Mouse (Mus musculus): ENCODE data around the gene Hmgb1. TPM values are rescaled to one million over a fixed set of nuclear protein-coding genes. Genes with fewer than 3 reads are reported as not detected.
"Not testable (repeated sequence)": the region's sequence is repeated elsewhere in the genome, so short reads cannot be mapped to it uniquely, and the experiment has no call there.

Hmgb1 gene
- polyA plus RNA-seq, 1 experiment from 2014 or later: 1,140 TPM

GRCm38 (mm10) chr5:149138087-149138486 lies 46.2 kb downstream of the Hmgb1 start:
- not testable (repeated sequence) for H3K4me2 ChIP-seq (replicated peaks); ATAC-seq (replicated peaks); H3K9ac ChIP-seq (replicated peaks); H3K27ac ChIP-seq (replicated peaks); H3K4me1 ChIP-seq; H3K27me3 ChIP-seq; H3K9me3 ChIP-seq; H3K36me3 ChIP-seq; H3K4me3 ChIP-seq
- 89% methylated on average over 6 of the region's 6 CpGs for WGBS

GRCm38 (mm10) chr5:149137447-149137846 lies 46.8 kb downstream of the Hmgb1 start:
- Histone ChIP-seq H3K4me1 (no peaks in the 10 kb centered on the region), H3K9me3 (no peaks in the 10 kb centered on the region), H3K9ac (replicated peaks) (no peak overlapping the region), H3K27ac (replicated peaks) (no peak overlapping the region), H3K27me3 (no peaks in the 10 kb centered on the region), H3K4me2 (replicated peaks) (no peak overlapping the region), H3K36me3 (no peaks in the 10 kb centered on the region), H3K4me3 (no peak overlapping the region)
- WGBS: 66% methylated on average over 3 of the region's 3 CpGs
- ATAC-seq (replicated peaks): no peak

- ATAC-seq (replicated peaks): no peak
- H3K9ac ChIP-seq (replicated peaks): no peak overlapping the region
- no peak overlapping the region for H3K27ac ChIP-seq (replicated peaks)
- no peaks in the 10 kb centered on the region for H3K27me3 ChIP-seq
- 78% methylated on average over 4 of the region's 4 CpGs for WGBS
- H3K36me3 ChIP-seq: no peaks in the 10 kb centered on the region
- no peaks in the 10 kb centered on the region for H3K9me3 ChIP-seq
- no peak overlapping the region for H3K4me3 ChIP-seq
- H3K4me1 ChIP-seq: no peaks in the 10 kb centered on the region
- H3K4me2 ChIP-seq (replicated peaks): no peak overlapping the region
These were observed 47.3 kb downstream of the Hmgb1 start for GRCm38 (mm10) chr5:149136933-149137365.

GRCm38 (mm10) chr5:149135455-149136354 lies 48.6 kb downstream of the Hmgb1 start:
- no peaks in the 10 kb centered on the region for H3K9me3 ChIP-seq
- 76% methylated on average over 10 of the region's 10 CpGs for WGBS
- no peak overlapping the region for H3K4me2 ChIP-seq (replicated peaks)
- no peaks in the 10 kb centered on the region for H3K27me3 ChIP-seq
- H3K9ac ChIP-seq (replicated peaks): no peak overlapping the region
- no peaks in the 10 kb centered on the region for H3K36me3 ChIP-seq
- ATAC-seq (replicated peaks): no peak
- no peak overlapping the region for H3K27ac ChIP-seq (replicated peaks)
- no peak overlapping the region for H3K4me3 ChIP-seq
- no peaks in the 10 kb centered on the region for H3K4me1 ChIP-seq

- Histone ChIP-seq H3K27ac (replicated peaks) (no peak overlapping the region), H3K4me3 (no peak overlapping the region), H3K9me3 (no peaks in the 10 kb centered on the region), H3K36me3 (no peaks in the 10 kb centered on the region), H3K27me3 (no peaks in the 10 kb centered on the region), H3K4me1 (no peaks in the 10 kb centered on the region), H3K4me2 (replicated peaks) (no peak overlapping the region), H3K9ac (replicated peaks) (no peak overlapping the region)
- 70% methylated on average over 10 of the region's 10 CpGs for WGBS
- no peak for ATAC-seq (replicated peaks)
These were observed 49.4 kb downstream of the Hmgb1 start for GRCm38 (mm10) chr5:149134751-149135454.

- no peak for ATAC-seq (replicated peaks)
- no peaks in the 10 kb centered on the region for H3K4me1 ChIP-seq
- no peaks in the 10 kb centered on the region for H3K27me3 ChIP-seq
- 90% methylated on average over 15 of the region's 15 CpGs for WGBS
- H3K9me3 ChIP-seq: no peaks in the 10 kb centered on the region
- no peak overlapping the region for H3K4me2 ChIP-seq (replicated peaks)
- H3K27ac ChIP-seq (replicated peaks): no peak overlapping the region
- H3K9ac ChIP-seq (replicated peaks): no peak overlapping the region
- H3K4me3 ChIP-seq: no peak overlapping the region
- no peaks in the 10 kb centered on the region for H3K36me3 ChIP-seq
These were observed 55.8 kb downstream of the Hmgb1 start for GRCm38 (mm10) chr5:149128473-149128872.

- no peak overlapping the region for H3K4me3 ChIP-seq
- H3K9ac ChIP-seq (replicated peaks): no peak overlapping the region
- ATAC-seq (replicated peaks): no peak
- H3K36me3 ChIP-seq: no peaks in the 10 kb centered on the region
- H3K27ac ChIP-seq (replicated peaks): no peak overlapping the region
- H3K4me2 ChIP-seq (replicated peaks): no peak overlapping the region
- no peaks in the 10 kb centered on the region for H3K27me3 ChIP-seq
- H3K4me1 ChIP-seq: no peaks in the 10 kb centered on the region
- no peaks in the 10 kb centered on the region for H3K9me3 ChIP-seq
- 92% methylated on average over 6 of the region's 6 CpGs for WGBS
These were observed 60.5 kb downstream of the Hmgb1 start for GRCm38 (mm10) chr5:149123795-149124194.

- H3K27ac ChIP-seq (replicated peaks): no peak overlapping the region
- 93% methylated on average over 16 of the region's 16 CpGs for WGBS
- H3K4me3 ChIP-seq: no peak overlapping the region
- no peak for ATAC-seq (replicated peaks)
- no peak overlapping the region for H3K4me2 ChIP-seq (replicated peaks)
- no peaks in the 10 kb centered on the region for H3K36me3 ChIP-seq
- H3K4me1 ChIP-seq: no peaks in the 10 kb centered on the region
- H3K27me3 ChIP-seq: no peaks in the 10 kb centered on the region
- H3K9me3 ChIP-seq: no peaks in the 10 kb centered on the region
- no peak overlapping the region for H3K9ac ChIP-seq (replicated peaks)
These were observed 64.9 kb downstream of the Hmgb1 start for GRCm38 (mm10) chr5:149119341-149119881.

- H3K4me3 ChIP-seq: no peak overlapping the region
- H3K9me3 ChIP-seq: no peaks in the 10 kb centered on the region
- no peaks in the 10 kb centered on the region for H3K4me1 ChIP-seq
- WGBS: 31% methylated on average over 7 of the region's 7 CpGs
- no peak for ATAC-seq (replicated peaks)
- no peak overlapping the region for H3K4me2 ChIP-seq (replicated peaks)
- no peak overlapping the region for H3K9ac ChIP-seq (replicated peaks)
- no peaks in the 10 kb centered on the region for H3K36me3 ChIP-seq
- no peaks in the 10 kb centered on the region for H3K27me3 ChIP-seq
- H3K27ac ChIP-seq (replicated peaks): no peak overlapping the region
These were observed 66.3 kb downstream of the Hmgb1 start for GRCm38 (mm10) chr5:149117815-149118547.

- 67% methylated on average over 9 of the region's 9 CpGs for WGBS
- H3K9me3 ChIP-seq: no peaks in the 10 kb centered on the region
- H3K27me3 ChIP-seq: no peaks in the 10 kb centered on the region
- no peaks in the 10 kb centered on the region for H3K4me1 ChIP-seq
- ATAC-seq (replicated peaks): no peak
- H3K36me3 ChIP-seq: no peaks in the 10 kb centered on the region
- H3K4me3 ChIP-seq: no peak overlapping the region
- H3K9ac ChIP-seq (replicated peaks): no peak overlapping the region
- H3K27ac ChIP-seq (replicated peaks): no peak overlapping the region
- H3K4me2 ChIP-seq (replicated peaks): no peak overlapping the region
These were observed 69.7 kb downstream of the Hmgb1 start for GRCm38 (mm10) chr5:149114587-149114986.

GRCm38 (mm10) chr5:149114034-149114433 lies 70.3 kb downstream of the Hmgb1 start:
- Histone ChIP-seq H3K4me1 (no peaks in the 10 kb centered on the region), H3K27ac (replicated peaks) (no peak overlapping the region), H3K4me2 (replicated peaks) (no peak overlapping the region), H3K4me3 (no peak overlapping the region), H3K36me3 (no peaks in the 10 kb centered on the region), H3K9ac (replicated peaks) (no peak overlapping the region), H3K9me3 (no peaks in the 10 kb centered on the region), H3K27me3 (no peaks in the 10 kb centered on the region)
- ATAC-seq (replicated peaks): no peak
- 64% methylated on average over 7 of the region's 7 CpGs for WGBS

GRCm38 (mm10) chr5:149113439-149113838 lies 70.8 kb downstream of the Hmgb1 start:
- Histone ChIP-seq H3K4me1 (no peaks in the 10 kb centered on the region), H3K9ac (replicated peaks) (no peak overlapping the region), H3K4me2 (replicated peaks) (no peak overlapping the region), H3K36me3 (no peaks in the 10 kb centered on the region), H3K27ac (replicated peaks) (no peak overlapping the region), H3K9me3 (no peaks in the 10 kb centered on the region), H3K27me3 (no peaks in the 10 kb centered on the region), H3K4me3 (no peak overlapping the region)
- no peak for ATAC-seq (replicated peaks)
- 66% methylated on average over 7 of the region's 7 CpGs for WGBS

Measured in forebrain, embryonic 15.5 days (tissue).